Mouse (Mus musculus): Measurements from ENCODE around the gene Gdf11. TPM values are rescaled to one million over a fixed set of nuclear protein-coding genes. Genes with fewer than 3 reads are reported as not detected.

The Gdf11 gene
- polyA plus RNA-seq, 1 experiment from 2014 or later: 2.8 TPM

DNA sequence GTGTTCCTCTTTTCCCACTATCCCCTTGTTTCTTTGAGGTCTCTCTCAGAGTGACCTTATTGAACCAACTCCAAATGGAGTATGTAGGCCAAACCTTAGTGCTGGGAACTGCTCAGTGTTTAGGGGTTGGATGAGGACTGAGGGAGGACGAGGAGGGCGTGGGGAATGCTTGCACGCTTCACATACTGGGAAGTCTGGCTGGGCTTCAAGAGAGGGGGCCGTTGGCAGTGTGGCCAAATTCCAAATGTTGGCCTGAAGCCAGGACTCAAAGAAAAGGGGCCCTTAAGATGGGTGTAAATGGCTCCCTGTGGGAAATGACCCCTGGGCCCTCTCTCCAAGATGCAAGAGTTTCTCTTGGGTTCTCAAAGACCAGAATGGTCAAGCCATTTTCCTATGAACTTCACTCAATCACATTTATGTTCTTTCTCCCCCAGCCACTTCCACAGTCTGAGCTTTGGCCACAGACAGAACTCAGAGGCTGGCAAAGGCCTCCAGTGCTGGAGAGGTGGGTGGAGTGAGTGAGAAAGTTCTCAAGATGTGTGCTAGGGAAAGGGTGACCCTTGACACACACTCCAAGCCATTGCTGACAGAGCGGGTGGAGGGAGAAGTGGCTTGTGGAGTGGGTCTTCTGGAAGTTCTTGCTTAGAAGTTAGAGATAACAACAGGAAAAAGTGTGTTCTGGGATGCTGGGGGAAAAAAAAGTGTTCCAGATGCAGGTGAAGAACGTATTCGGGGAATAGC lies 38.3 kb upstream of the Gdf11 start:
- Histone ChIP-seq H3K27me3 (peaks cover 26% of the 10 kb centered on the region), H3K36me3 (no peaks in the 10 kb centered on the region), H3K9me3 (replicated peaks) (no peaks in the 10 kb centered on the region), H3K4me1 (replicated peaks) (peaks cover 43% of the 10 kb centered on the region), H3K9ac (no peak overlapping the region), H3K4me2 (no peak overlapping the region), H3K4me3 (no peak overlapping the region), H3K27ac (peak overlapping the region; percentile 37)
- ATAC-seq (replicated peaks; ENCODE audit: insufficient number of reproducible peaks, insufficient read depth, low FRiP score, low read depth): peak; percentile 51; the same call in 1 of the 2 replicates
- 51% methylated on average over 7 of the region's 7 CpGs for WGBS

DNA sequence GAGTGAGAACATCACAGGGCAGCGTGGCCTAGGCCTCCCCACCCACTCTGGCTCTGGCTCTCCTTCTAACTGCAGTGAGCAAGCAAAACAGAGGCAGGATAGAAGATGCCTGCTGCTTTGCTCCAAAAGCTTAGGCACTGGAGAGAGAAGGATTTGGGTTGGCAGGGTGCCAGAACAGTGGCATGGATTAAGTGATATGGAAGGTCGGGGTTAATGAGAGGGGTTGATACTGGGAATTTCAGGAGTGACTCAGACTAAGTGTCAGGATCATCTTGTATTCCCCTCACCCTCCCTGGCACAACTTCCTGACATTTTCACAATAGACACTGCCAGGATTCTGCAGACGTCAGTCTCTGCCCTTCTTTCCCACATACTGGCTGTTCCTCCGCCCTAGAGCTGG lies 36.8 kb upstream of the Gdf11 start:
- Histone ChIP-seq H3K4me2 (no peak overlapping the region), H3K4me3 (no peak overlapping the region), H3K9me3 (replicated peaks) (no peaks in the 10 kb centered on the region), H3K27ac (no peak overlapping the region), H3K4me1 (replicated peaks) (peaks cover 38% of the 10 kb centered on the region), H3K27me3 (peaks cover 11% of the 10 kb centered on the region), H3K36me3 (no peaks in the 10 kb centered on the region), H3K9ac (no peak overlapping the region)
- WGBS: 21% methylated on average over 4 of the region's 4 CpGs
- ATAC-seq (replicated peaks; ENCODE audit: insufficient number of reproducible peaks, insufficient read depth, low FRiP score, low read depth): no peak

DNA sequence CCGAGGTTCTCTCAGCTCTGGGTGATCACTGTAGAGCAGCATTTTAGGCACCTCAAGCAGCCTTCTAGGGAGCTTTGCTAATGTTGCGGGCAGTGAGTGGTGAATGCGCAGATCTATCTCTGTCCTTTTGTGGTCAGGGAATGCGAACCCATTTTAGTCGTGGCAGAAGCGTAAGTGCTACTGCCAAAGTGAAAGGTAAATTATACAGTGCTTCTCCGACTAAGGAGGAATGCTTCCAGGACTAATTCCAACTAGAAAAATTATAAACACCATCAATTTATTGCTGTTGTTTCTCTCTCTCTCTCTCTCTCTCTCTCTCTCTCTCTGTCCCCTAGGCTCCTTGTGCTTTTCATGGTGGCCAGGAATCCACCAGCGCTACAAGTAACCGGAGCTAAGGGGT lies 32.4 kb upstream of the Gdf11 start, which contains the start of gene Bloc1s1:
Gene Bloc1s1 (minus strand): TSS at position 101 of the 400 bp plus-strand sequence.
- H3K27me3 ChIP-seq: no peaks in the 10 kb centered on the region

DNA sequence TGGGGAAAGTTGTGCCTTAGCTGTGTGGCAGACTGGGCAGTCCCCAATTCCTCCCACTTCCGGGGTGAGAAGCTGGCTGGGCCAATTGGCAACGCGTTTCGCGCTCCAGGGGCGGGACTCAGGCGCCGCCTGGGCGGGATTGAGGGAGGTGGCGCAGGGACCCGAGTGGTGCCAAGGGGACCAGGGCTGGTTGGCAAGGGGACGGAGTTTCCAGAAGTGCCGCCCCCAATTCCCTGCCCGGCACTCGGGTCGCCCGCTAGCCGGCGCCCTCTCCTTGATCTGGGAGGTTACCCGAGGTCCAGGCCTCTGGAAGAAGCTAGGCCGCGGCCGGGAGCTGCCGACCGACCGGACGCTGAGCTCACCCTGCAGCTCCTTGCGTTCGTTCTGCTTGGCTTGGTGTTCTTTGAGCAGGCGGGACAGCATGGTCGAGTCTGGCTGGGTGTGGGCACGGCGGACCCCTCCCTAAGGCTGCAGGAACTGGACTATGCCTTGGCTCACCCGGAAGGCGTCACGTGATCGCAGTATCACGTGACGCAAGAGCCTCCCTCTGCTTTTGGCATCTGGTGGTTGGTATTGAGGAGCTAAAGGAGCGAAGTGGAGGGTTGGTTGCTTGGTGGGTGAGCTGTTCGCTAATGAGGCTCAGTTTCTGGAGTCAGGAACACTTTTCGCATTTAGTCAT lies 31.6 kb upstream of the Gdf11 start:
- peak; percentile 92 for ATAC-seq (replicated peaks; ENCODE audit: insufficient number of reproducible peaks, insufficient read depth, low FRiP score, low read depth)
- peak overlapping the region; percentile 83 for H3K4me3 ChIP-seq
- under 1% methylated on average over 42 of the region's 42 CpGs for WGBS
- H3K27me3 ChIP-seq: no peaks in the 10 kb centered on the region
- no peaks in the 10 kb centered on the region for H3K36me3 ChIP-seq
- peak overlapping the region; percentile 94 for H3K27ac ChIP-seq
- peak overlapping the region; percentile 85 for H3K4me2 ChIP-seq
- no peaks in the 10 kb centered on the region for H3K9me3 ChIP-seq (replicated peaks)
- H3K9ac ChIP-seq: peak overlapping the region; percentile 81
- H3K4me1 ChIP-seq (replicated peaks): peaks cover 42% of the 10 kb centered on the region

More for the DNA sequence above, 32.4 kb upstream of the Gdf11 start, which contains the start of gene Bloc1s1:
- Histone ChIP-seq H3K9ac (peak within 1 kb of the TSS; percentile 81), H3K9me3 (replicated peaks) (no peaks in the 10 kb centered on the region), H3K4me2 (peak within 1 kb of the TSS; percentile 85), H3K36me3 (no peaks in the 10 kb centered on the region), H3K4me3 (peak within 1 kb of the TSS; percentile 83), H3K4me1 (replicated peaks) (peaks cover 44% of the 10 kb centered on the region), H3K27ac (peak within 1 kb of the TSS; percentile 94)
- 56% methylated on average over 9 of the region's 9 CpGs for WGBS
- no peak for ATAC-seq (replicated peaks; ENCODE audit: insufficient number of reproducible peaks, insufficient read depth, low FRiP score, low read depth)

DNA sequence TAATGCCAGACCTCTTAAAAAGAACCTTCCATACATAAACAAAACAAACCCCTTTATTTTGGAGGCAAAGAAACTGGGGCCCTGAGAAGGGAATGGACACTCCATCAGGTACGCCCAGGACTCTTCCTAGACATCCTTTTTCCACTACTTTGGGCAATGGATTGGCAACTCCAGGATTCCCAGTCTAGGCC lies 31.2 kb upstream of the Gdf11 start, which contains the start of gene Rdh5:
Gene Rdh5 (minus strand): TSS at position 67 of the 191 bp plus-strand sequence.
- Histone ChIP-seq H3K27ac (peak within 1 kb of the TSS; percentile 94), H3K27me3 (no peaks in the 10 kb centered on the region), H3K4me2 (peak within 1 kb of the TSS; percentile 85), H3K4me3 (peak within 1 kb of the TSS; percentile 83), H3K36me3 (peaks cover 2% of the 10 kb centered on the region; the same call in 1 of the 2 replicates), H3K4me1 (replicated peaks) (peaks cover 41% of the 10 kb centered on the region), H3K9me3 (replicated peaks) (no peaks in the 10 kb centered on the region), H3K9ac (peak within 1 kb of the TSS; percentile 81)
- no peak for ATAC-seq (replicated peaks; ENCODE audit: insufficient number of reproducible peaks, insufficient read depth, low FRiP score, low read depth)
- WGBS: 8% methylated on average over 1 of the region's 1 CpGs

DNA sequence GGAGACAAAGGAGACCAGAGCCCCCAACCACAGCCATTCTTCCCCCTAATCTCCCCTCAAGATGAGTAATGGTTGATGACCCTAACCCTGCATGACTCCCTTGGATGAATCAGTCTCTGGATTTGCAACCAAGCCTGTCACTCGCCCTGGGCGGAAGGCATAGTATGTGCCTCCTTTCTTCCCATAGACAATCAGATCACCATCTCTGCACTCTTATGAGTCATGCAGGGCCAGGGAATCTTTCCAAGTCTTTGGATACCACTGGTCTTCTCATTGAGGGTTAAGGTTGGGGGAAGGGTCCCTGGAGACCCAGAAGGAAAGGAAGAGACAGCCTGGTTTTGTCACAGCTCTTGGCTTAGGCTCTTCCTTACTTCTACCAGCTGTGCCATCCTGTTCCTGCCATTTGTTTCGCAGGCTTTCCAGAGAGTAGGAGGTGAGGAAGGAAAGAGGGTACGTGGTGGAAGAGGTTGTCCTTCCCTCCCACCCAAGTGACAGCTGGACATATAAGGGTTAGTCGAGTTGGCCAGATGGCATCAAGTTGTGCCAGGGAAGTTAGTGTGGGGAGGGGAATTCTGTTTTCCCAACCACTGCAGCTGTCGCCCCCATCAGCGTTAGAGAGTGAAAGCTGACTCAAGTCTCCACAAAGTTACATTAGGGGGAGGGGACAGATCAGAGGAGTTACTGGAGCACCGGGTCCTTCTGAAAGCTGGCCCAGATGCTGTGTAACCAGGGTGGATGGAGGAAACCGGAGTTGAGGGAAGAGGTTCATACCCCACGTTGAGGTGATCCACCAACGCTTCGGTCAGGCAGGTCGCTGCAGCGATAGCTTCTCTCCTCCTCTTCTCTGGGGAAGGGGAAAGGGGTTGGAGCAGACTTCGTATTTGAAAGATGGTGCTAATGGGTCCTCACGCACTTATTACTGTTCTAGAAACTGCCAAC lies 30.6 kb upstream of the Gdf11 start:
- ATAC-seq (replicated peaks; ENCODE audit: insufficient number of reproducible peaks, insufficient read depth, low FRiP score, low read depth): no peak
- H3K27ac ChIP-seq: peak overlapping the region; percentile 94
- peaks cover 41% of the 10 kb centered on the region for H3K4me1 ChIP-seq (replicated peaks)
- WGBS: 66% methylated on average over 16 of the region's 16 CpGs
- H3K9ac ChIP-seq: peak overlapping the region; percentile 81; the same call in 1 of the 2 replicates
- peak overlapping the region; percentile 85 for H3K4me2 ChIP-seq
- H3K9me3 ChIP-seq (replicated peaks): no peaks in the 10 kb centered on the region
- H3K36me3 ChIP-seq: peaks cover 8% of the 10 kb centered on the region; the same call in 1 of the 2 replicates
- H3K27me3 ChIP-seq: no peaks in the 10 kb centered on the region
- peak overlapping the region; percentile 83 for H3K4me3 ChIP-seq

DNA sequence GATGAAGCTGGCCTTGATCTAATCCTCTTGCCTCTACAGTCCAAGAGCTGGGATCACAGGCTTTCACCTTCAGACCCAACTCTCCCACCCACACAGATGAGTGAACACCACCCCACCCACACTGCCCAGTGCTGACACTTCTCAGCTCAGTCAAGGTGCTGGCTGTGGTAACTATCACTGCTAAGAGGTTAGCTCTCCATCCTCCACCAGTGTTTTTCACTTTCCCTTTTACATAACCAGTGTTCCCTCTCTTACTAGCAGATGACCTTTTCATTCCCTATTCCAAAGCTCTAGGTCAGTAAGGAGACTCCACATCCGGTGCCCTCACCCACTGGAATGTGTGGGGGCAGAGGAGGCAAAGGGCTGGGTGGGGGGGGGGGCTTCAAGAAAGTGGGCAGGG lies 29.7 kb upstream of the Gdf11 start:
- no peak overlapping the region for H3K4me3 ChIP-seq
- H3K4me1 ChIP-seq (replicated peaks): peaks cover 41% of the 10 kb centered on the region
- ATAC-seq (replicated peaks; ENCODE audit: insufficient number of reproducible peaks, insufficient read depth, low FRiP score, low read depth): no peak
- WGBS: 63% methylated on average over 1 of the region's 1 CpGs
- H3K9ac ChIP-seq: no peak overlapping the region
- H3K27me3 ChIP-seq: no peaks in the 10 kb centered on the region
- no peaks in the 10 kb centered on the region for H3K9me3 ChIP-seq (replicated peaks)
- H3K36me3 ChIP-seq: peaks cover 17% of the 10 kb centered on the region; the same call in 1 of the 2 replicates
- no peak overlapping the region; the same call in 1 of the 2 replicates for H3K4me2 ChIP-seq
- peak overlapping the region; percentile 94 for H3K27ac ChIP-seq

DNA sequence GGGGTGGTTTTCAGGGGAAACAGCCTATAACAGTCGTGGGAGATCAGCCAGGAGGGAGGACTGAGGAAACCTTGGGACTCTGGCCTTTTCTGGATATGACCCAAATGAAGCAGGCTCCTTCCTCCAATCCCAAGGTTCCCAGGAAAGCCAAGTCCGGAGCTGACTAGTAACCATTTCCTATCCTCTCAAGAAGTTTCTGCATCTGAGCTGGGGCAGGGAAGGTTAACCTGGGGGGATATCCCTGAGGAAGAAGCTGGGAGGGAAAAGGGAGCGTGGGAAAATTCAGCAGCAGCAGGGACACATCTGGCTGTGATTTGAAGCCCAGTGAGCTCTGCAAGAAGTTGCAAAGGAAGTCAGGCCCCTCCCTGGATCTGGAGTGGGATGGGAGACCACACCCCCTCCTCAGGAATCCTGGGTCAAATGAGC lies 29.2 kb upstream of the Gdf11 start:
- Histone ChIP-seq H3K4me2 (no peak overlapping the region), H3K9ac (no peak overlapping the region), H3K4me1 (replicated peaks) (peaks cover 41% of the 10 kb centered on the region), H3K9me3 (replicated peaks) (no peaks in the 10 kb centered on the region), H3K27me3 (no peaks in the 10 kb centered on the region), H3K36me3 (peaks cover 17% of the 10 kb centered on the region; the same call in 1 of the 2 replicates), H3K4me3 (no peak overlapping the region), H3K27ac (peak overlapping the region; percentile 94)
- 55% methylated on average over 3 of the region's 3 CpGs for WGBS
- no peak for ATAC-seq (replicated peaks; ENCODE audit: insufficient number of reproducible peaks, insufficient read depth, low FRiP score, low read depth)

DNA sequence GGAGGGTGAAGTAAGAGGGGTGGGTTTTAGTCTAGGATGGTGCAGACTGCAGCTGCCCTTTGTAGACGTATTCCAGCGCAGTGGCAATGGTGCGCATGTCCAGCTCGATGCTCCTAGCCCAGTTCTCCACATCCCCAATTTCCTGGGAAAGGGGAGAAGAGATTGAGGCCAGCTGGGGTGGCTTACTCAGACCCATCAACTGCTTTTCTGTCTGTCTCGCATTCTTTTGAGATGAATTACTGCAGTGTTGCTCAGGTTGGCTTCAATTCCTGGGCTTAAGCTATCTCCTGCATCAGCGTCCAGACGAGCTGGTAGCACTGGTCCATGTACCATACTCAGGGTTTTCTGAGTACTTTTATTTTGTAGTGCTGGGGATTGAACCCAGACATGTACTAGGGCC lies 28.4 kb upstream of the Gdf11 start:
- Histone ChIP-seq H3K36me3 (peaks cover 20% of the 10 kb centered on the region; the same call in 1 of the 2 replicates), H3K9ac (no peak overlapping the region), H3K27ac (peak overlapping the region; percentile 94), H3K9me3 (replicated peaks) (no peaks in the 10 kb centered on the region), H3K27me3 (no peaks in the 10 kb centered on the region), H3K4me3 (no peak overlapping the region), H3K4me2 (no peak overlapping the region), H3K4me1 (replicated peaks) (peaks cover 41% of the 10 kb centered on the region)
- 75% methylated on average over 7 of the region's 7 CpGs for WGBS
- no peak for ATAC-seq (replicated peaks; ENCODE audit: insufficient number of reproducible peaks, insufficient read depth, low FRiP score, low read depth)

DNA sequence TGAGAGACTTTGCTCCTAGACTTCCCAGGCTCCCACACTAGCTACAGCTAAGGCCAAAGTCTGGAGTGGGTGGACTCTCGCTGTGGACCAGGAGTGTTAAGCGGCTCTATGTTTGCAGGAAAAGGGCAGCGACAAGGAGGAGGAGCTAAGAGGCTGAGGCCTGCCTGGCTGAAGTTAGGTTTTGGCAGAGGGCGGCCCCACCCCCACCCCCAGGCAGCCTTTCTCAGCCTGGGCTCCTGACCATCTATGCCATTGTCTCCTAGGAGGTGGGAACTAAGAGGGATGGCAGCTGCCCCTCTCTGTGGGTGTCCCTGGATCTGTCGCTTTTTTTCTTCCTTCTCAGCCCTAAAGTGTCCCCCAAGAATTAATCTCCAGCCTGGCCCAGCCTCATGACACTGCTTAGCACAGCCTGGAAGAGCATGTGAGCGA lies 27.7 kb upstream of the Gdf11 start:
- 30% methylated on average over 6 of the region's 6 CpGs for WGBS
- Histone ChIP-seq H3K4me2 (no peak overlapping the region), H3K9me3 (replicated peaks) (no peaks in the 10 kb centered on the region), H3K36me3 (peaks cover 25% of the 10 kb centered on the region; the same call in 1 of the 2 replicates), H3K4me1 (replicated peaks) (peaks cover 41% of the 10 kb centered on the region), H3K4me3 (no peak overlapping the region), H3K27me3 (no peaks in the 10 kb centered on the region), H3K9ac (no peak overlapping the region), H3K27ac (peak overlapping the region; percentile 25)
- ATAC-seq (replicated peaks; ENCODE audit: insufficient number of reproducible peaks, insufficient read depth, low FRiP score, low read depth): no peak

DNA sequence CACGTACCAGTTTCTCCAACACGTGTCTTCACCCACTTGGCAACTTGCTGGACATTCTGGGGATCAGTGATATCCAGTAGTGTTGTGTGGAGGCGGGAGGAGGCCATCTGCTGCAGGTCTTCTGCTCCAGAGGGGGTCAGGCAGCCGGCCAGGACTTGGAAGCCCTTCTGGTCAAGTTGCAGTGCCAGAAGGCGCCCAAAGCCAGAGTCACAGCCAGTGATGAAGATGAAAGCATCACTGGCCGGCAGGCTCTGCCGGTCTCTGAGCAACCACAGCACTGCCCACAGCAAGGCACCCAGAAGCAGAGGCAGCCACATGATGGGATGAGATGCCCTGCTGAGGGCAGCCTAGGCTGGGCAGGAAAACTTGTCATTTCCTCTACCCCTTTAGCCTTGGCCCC lies 26.7 kb upstream of the Gdf11 start:
- peaks cover 34% of the 10 kb centered on the region for H3K36me3 ChIP-seq
- H3K9ac ChIP-seq: no peak overlapping the region
- H3K27me3 ChIP-seq: no peaks in the 10 kb centered on the region
- no peak overlapping the region for H3K4me2 ChIP-seq
- WGBS: 63% methylated on average over 7 of the region's 7 CpGs
- peak overlapping the region; percentile 25; the same call in 1 of the 2 replicates for H3K27ac ChIP-seq
- H3K4me3 ChIP-seq: no peak overlapping the region
- no peaks in the 10 kb centered on the region for H3K9me3 ChIP-seq (replicated peaks)
- ATAC-seq (replicated peaks; ENCODE audit: insufficient number of reproducible peaks, insufficient read depth, low FRiP score, low read depth): no peak
- H3K4me1 ChIP-seq (replicated peaks): peaks cover 42% of the 10 kb centered on the region
